Mouse (Mus musculus) kidney, embryonic 14.5 days (tissue): ENCODE measurements around the gene Ahcyl1. TPM values are rescaled to one million over a fixed set of nuclear protein-coding genes. Genes with fewer than 3 reads are reported as not detected.
"Not testable (repeated sequence)": the region's sequence is repeated elsewhere in the genome, so short reads cannot be mapped to it uniquely, and the experiment has no call there.

ENCODE experiments used
- ATAC-seq: fragments of 200-750 bp; cut with Nextera tagmentation; 2 replicates; pipeline ENCODE4 v1.8.0; 2017; ENCODE audit warnings: moderate number of reproducible peaks, mild to moderate bottlenecking, moderate TSS enrichment, moderate library complexity; ENCODE audit not compliant: low FRiP score, low TSS enrichment
- H3K27ac ChIP-seq: fragments of 300-500 bp; sonication (generic); 2 replicates; pipeline ENCODE4 v1.5.1; 2014; ENCODE audit warnings: low read depth, mild to moderate bottlenecking, low read length, moderate library complexity, mixed read lengths
- H3K27me3 ChIP-seq: fragments of 300-500 bp; sonication (generic); 2 replicates; pipeline ENCODE4 v1.6.1; 2014; ENCODE audit warnings: mild to moderate bottlenecking, low read length; ENCODE audit not compliant: control insufficient read depth, insufficient read depth
- H3K36me3 ChIP-seq: fragments of 300-500 bp; sonication (generic); 2 replicates; pipeline ENCODE4 v1.6.1; 2014; ENCODE audit warnings: low read length, mixed read lengths; ENCODE audit not compliant: control insufficient read depth, insufficient read depth
- H3K4me1 ChIP-seq: fragments of 300-500 bp; sonication (generic); 2 replicates; pipeline ENCODE4 v1.6.1; 2014; ENCODE audit warnings: low read length, mixed read lengths; ENCODE audit not compliant: control insufficient read depth, insufficient read depth
- H3K4me2 ChIP-seq: fragments of 300-500 bp; sonication (generic); replicated peaks from 2 replicates; pipeline ENCODE4 v1.6.1; 2014; ENCODE audit warnings: low read depth, mild to moderate bottlenecking, low read length
- H3K4me3 ChIP-seq: fragments of 300-500 bp; sonication (generic); 2 replicates; pipeline ENCODE4 v1.5.1; 2014; ENCODE audit warnings: mild to moderate bottlenecking, low read length
- H3K9ac ChIP-seq: fragments of 300-500 bp; sonication (generic); 2 replicates; pipeline ENCODE4 v1.6.1; 2014; ENCODE audit warnings: low read depth, mild to moderate bottlenecking, low read length, moderate library complexity
- H3K9me3 ChIP-seq: fragments of 300-500 bp; sonication (generic); 2 replicates; pipeline ENCODE4 v1.6.1; 2016; ENCODE audit warnings: low read length; ENCODE audit not compliant: control insufficient read depth
- WGBS: fragments of 180-500 bp; shearing (Covaris S2); extraction: QIAGEN DNeasy Blood & Tissue Kit; methylation state at CpG from one replicate; pipeline ENCODE4 v1.1.7; 2014; 5-methylcytosine and 5-hydroxymethylcytosine counted together
- polyA plus RNA-seq: library from polyadenylated mRNA; unstranded; fragments of >200 nt; fragmentation: Nextera tagmentation; extraction: Ambion mirVana; gene quantifications from 2 replicates; pipeline ENCODE4 v1.2.1, GENCODE M21; 2014

Ahcyl1 gene
- polyA plus RNA-seq, 1 experiment from 2014 or later, result 119 TPM

GRCm38 (mm10) chr3:107655491-107655890 lies 40.9 kb downstream of the Ahcyl1 start:
- Histone ChIP-seq H3K27me3 (no peaks in the 10 kb centered on the region), H3K4me2 (no peak overlapping the region), H3K9ac (no peak overlapping the region), H3K4me1 (no peaks in the 10 kb centered on the region), H3K27ac (no peak overlapping the region), H3K9me3 (no peaks in the 10 kb centered on the region), H3K4me3 (no peak overlapping the region), H3K36me3 (peaks cover 15% of the 10 kb centered on the region)
- WGBS, result 33% methylated on average over 3 of the region's 3 CpGs
- no peak for ATAC-seq

GRCm38 (mm10) chr3:107654861-107655260 lies 41.5 kb downstream of the Ahcyl1 start:
- no peak overlapping the region for H3K27ac ChIP-seq
- H3K36me3 ChIP-seq, result peaks cover 9% of the 10 kb centered on the region
- no peak overlapping the region for H3K4me3 ChIP-seq
- no peak overlapping the region for H3K9ac ChIP-seq
- H3K9me3 ChIP-seq, result no peaks in the 10 kb centered on the region
- 71% methylated on average over 3 of the region's 3 CpGs for WGBS
- H3K27me3 ChIP-seq, result no peaks in the 10 kb centered on the region
- H3K4me2 ChIP-seq, result no peak overlapping the region
- no peaks in the 10 kb centered on the region for H3K4me1 ChIP-seq
- ATAC-seq, result no peak

GRCm38 (mm10) chr3:107652968-107653367 lies 43.4 kb downstream of the Ahcyl1 start:
- Histone ChIP-seq H3K4me2 (no peak overlapping the region), H3K4me3 (no peak overlapping the region), H3K36me3 (no peaks in the 10 kb centered on the region), H3K27ac (no peak overlapping the region), H3K9me3 (no peaks in the 10 kb centered on the region), H3K27me3 (no peaks in the 10 kb centered on the region), H3K9ac (no peak overlapping the region), H3K4me1 (no peaks in the 10 kb centered on the region)
- WGBS, result 94% methylated on average over 3 of the region's 3 CpGs
- no peak for ATAC-seq

- not testable (repeated sequence) for H3K27ac ChIP-seq, H3K9me3 ChIP-seq, H3K9ac ChIP-seq, H3K4me2 ChIP-seq, H3K4me1 ChIP-seq, ATAC-seq, H3K27me3 ChIP-seq, H3K4me3 ChIP-seq, H3K36me3 ChIP-seq
- 55% methylated on average over 5 of the region's 5 CpGs for WGBS
Measured at GRCm38 (mm10) chr3:107650276-107650675, 46.1 kb downstream of the Ahcyl1 start.

- Histone ChIP-seq H3K27ac (no peak overlapping the region), H3K36me3 (no peaks in the 10 kb centered on the region), H3K9me3 (no peaks in the 10 kb centered on the region), H3K4me3 (no peak overlapping the region), H3K4me1 (no peaks in the 10 kb centered on the region), H3K4me2 (no peak overlapping the region), H3K9ac (no peak overlapping the region), H3K27me3 (no peaks in the 10 kb centered on the region)
- WGBS, result 85% methylated on average over 3 of the region's 3 CpGs
- ATAC-seq, result no peak
Measured at GRCm38 (mm10) chr3:107646947-107647346, 49.4 kb downstream of the Ahcyl1 start.

- no peak for ATAC-seq
- Histone ChIP-seq H3K36me3 (no peaks in the 10 kb centered on the region), H3K4me1 (no peaks in the 10 kb centered on the region), H3K4me2 (no peak overlapping the region), H3K9me3 (no peaks in the 10 kb centered on the region), H3K27me3 (no peaks in the 10 kb centered on the region), H3K27ac (no peak overlapping the region), H3K4me3 (no peak overlapping the region), H3K9ac (no peak overlapping the region)
- 65% methylated on average over 5 of the region's 5 CpGs for WGBS
Measured at GRCm38 (mm10) chr3:107637606-107638172, 58.7 kb downstream of the Ahcyl1 start.

- H3K4me2 ChIP-seq, result no peak overlapping the region
- H3K4me3 ChIP-seq, result no peak overlapping the region
- 86% methylated on average over 3 of the region's 3 CpGs for WGBS
- H3K4me1 ChIP-seq, result no peaks in the 10 kb centered on the region
- no peaks in the 10 kb centered on the region for H3K36me3 ChIP-seq
- H3K27me3 ChIP-seq, result no peaks in the 10 kb centered on the region
- no peak overlapping the region for H3K9ac ChIP-seq
- H3K27ac ChIP-seq, result no peak overlapping the region
- H3K9me3 ChIP-seq, result no peaks in the 10 kb centered on the region
- ATAC-seq, result no peak
Measured at GRCm38 (mm10) chr3:107636236-107636635, 60.1 kb downstream of the Ahcyl1 start.

- Histone ChIP-seq H3K4me2 (no peak overlapping the region), H3K9me3 (no peaks in the 10 kb centered on the region), H3K36me3 (no peaks in the 10 kb centered on the region), H3K27ac (no peak overlapping the region), H3K4me3 (no peak overlapping the region), H3K4me1 (no peaks in the 10 kb centered on the region), H3K9ac (no peak overlapping the region), H3K27me3 (no peaks in the 10 kb centered on the region)
- 65% methylated on average over 8 of the region's 8 CpGs for WGBS
- no peak for ATAC-seq
Measured at GRCm38 (mm10) chr3:107635836-107636235, 60.5 kb downstream of the Ahcyl1 start.

GRCm38 (mm10) chr3:107633906-107634305 lies 62.5 kb downstream of the Ahcyl1 start:
- no peaks in the 10 kb centered on the region for H3K4me1 ChIP-seq
- no peak overlapping the region for H3K27ac ChIP-seq
- no peak for ATAC-seq
- no peak overlapping the region for H3K4me3 ChIP-seq
- H3K4me2 ChIP-seq, result no peak overlapping the region
- no peaks in the 10 kb centered on the region for H3K27me3 ChIP-seq
- H3K9me3 ChIP-seq, result no peaks in the 10 kb centered on the region
- H3K36me3 ChIP-seq, result peaks cover 4% of the 10 kb centered on the region; the same call in 1 of the 2 replicates
- H3K9ac ChIP-seq, result no peak overlapping the region
- 92% methylated on average over 9 of the region's 9 CpGs for WGBS
